Mouse (Mus musculus) B cell, adult 2 months (primary cell): Measurements from ENCODE around the gene H2-Eb1.

ENCODE experiments used
- DNase-seq, 2 experiments: peaks; one replicate each; pipeline ENCODE4 v3.0.0; 2022

H2-Eb1 gene

GRCm38 (mm10) chr17:34305380-34306030 is at the start of gene H2-Eb1:
TSS of gene H2-Eb1 (plus strand) at chr17:34305867.
- peak; percentile 91 to 95 for DNase-seq

- no peak for DNase-seq
Measured at GRCm38 (mm10) chr17:34256501-34256900, 49.2 kb upstream of the H2-Eb1 start.

DNA sequence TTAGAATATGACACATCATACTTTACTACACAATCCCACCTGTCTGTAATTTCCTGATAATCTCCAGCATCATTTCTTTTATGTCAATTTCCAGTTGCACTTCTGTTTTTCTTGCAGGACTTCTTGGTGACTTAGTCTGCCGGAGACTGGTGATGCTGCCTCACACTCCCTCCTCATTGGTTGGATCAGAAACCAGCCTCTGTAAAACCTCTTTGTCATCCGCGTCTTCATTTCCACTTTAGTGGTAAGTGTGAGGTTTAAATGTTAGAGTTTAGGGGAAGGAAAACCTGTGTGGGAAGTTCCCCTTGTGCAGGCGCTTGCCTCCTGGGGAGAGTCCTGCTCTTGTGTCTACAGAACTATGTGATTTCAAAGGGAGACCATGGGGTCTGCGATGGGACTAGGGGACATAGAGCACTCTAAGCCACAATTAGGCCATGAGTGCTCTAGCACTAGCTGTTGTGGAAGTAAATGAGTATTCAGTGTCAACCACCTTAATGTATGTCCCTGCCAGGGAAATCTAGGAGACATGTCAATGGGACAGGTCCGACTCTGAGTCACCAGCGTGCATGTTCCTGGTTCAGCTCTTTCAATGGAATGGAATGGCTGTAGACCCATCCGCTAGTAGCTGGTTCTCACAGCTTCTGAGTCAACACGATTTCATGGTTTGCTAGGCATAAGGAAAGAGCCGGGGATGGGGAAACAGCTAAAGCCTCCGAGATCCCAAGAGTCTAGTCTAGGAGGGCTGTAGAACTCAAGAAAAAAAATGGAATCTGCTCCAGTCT is 47.9 kb upstream of the H2-Eb1 start, which contains the start of gene H2-Ab1:
H2-Ab1 (plus strand) TSS at position 96 of the 782 bp plus-strand sequence.
- peak; percentile 98 to 99 for DNase-seq

DNA sequence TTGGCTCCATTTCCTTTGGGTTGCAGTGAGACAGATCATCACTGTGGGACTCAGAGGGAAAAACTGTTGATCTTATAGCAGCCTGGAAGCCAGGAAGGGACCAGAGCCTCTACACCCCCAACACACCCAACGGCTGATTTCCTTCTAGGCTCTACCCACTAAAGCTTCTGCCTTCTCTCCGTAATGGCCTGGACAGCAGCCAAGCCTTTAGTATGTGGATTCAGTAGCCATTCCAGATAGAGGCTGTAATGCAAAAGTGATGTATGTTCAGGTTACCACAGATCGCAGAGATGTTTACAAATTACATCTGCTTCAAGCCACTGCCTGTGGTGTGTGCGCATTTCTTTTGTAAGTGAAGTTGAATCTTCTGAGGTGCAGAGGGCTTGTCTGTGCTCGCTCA is 45.1 kb upstream of the H2-Eb1 start:
- DNase-seq: peak in 1 of 2 experiments; percentile 28

DNA sequence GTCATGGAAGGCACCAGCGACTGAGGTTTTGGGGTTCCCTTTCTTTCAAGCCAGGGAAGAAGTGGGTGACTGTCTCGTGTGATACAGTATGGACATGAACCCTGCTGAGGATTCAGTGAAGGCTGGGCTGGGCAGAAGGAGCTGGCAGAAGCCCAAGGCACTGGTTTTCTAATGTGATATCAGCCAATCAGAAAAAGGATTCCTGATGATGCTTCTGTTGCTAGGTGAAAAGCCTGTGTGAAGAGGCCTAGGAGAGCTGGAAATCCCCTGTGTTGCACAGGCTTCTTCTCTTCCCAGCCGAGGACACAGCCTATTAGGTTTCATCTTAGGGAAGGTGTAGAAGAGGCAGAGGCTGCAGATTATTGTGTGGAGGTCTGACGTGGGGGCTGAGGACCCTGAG is 44.2 kb upstream of the H2-Eb1 start:
- DNase-seq: peak; percentile 90

GRCm38 (mm10) chr17:34263068-34263467 is 42.6 kb upstream of the H2-Eb1 start:
- peak; percentile 91 to 92 for DNase-seq

- DNase-seq: peak; percentile 78
Measured at GRCm38 (mm10) chr17:34263811-34264371, 41.8 kb upstream of the H2-Eb1 start.

DNA sequence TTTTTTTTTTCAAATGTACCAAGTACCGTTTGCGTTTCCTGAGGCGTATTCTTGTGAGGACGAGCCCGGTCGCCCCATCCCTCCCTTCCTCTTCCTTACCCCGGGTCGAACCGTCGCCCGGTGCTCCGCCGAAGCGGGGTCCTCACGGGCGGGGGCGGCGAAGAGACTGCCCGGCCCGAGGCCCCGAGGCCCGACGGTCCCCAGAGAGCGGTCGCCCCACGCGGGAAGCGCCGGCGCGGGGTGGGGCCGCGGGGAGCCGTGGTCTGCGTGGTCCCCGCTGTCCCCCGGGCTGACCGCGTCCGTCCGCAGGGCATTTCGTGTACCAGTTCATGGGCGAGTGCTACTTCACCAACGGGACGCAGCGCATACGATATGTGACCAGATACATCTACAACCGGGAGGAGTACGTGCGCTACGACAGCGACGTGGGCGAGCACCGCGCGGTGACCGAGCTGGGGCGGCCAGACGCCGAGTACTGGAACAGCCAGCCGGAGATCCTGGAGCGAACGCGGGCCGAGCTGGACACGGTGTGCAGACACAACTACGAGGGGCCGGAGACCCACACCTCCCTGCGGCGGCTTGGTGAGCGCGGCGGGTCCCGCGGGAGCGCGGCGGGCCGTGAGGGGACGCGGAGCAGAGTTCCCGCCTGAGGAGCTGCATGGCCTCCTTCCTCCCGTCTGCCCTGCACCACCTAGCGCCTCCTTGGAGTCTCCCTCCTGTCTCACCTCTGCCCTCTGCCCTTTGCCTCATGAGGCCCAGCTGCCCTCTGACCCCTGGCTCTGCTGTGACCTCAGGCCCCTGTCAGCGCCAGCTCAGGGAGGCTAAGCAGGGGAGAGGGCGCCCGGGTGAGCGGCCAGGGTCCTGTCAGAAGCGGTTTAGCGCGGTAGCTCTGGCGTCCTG is 41.0 kb upstream of the H2-Eb1 start:
- peak; percentile 67 to 72 for DNase-seq

DNA sequence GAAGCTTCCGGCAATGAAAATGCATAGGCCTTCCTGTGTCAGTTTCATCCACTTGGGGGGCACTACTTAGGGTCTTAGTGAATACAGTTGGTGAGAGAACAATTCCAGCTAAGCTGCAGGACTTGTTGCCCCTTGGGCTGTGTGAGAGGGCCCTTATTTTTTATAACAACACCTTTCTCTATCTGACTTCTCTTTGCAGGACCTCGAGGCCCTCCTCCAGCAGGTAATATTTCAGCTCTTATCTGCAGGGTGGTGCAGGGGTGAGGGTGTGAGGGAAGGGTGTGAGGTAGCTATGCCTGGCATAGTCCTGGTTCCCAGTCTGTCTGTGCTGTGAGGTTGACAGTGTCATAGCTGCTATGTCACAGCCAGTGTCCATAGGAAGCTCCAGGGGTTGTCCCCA is 37.4 kb upstream of the H2-Eb1 start:
- DNase-seq: peak in 1 of 2 experiments; percentile 51

DNA sequence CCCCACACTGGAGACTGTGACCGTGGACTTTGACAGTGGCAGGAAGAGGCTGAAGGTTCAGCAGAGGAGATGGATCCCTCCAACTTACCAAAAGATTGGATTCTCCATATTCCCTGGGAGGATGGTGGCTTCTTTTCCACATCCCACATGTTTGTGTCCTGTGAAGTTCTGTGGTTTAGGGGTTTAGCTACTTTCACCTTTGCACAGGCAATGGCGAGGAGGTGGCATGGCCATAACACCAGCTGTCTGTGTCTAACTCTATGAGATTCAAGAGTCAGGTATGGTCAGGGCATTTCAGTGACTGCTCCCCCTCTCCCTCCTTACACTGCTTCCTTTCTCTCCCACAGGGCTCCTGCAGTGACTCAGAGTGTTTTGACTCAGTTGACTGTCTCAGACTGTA is 36.9 kb upstream of the H2-Eb1 start:
- DNase-seq: peak in 1 of 2 experiments; percentile 51

- peak; percentile 61 for DNase-seq
Measured at GRCm38 (mm10) chr17:34269817-34270216, 35.9 kb upstream of the H2-Eb1 start.

- peak; percentile 60 to 65 for DNase-seq
Measured at GRCm38 (mm10) chr17:34270230-34270629, 35.4 kb upstream of the H2-Eb1 start.

DNA sequence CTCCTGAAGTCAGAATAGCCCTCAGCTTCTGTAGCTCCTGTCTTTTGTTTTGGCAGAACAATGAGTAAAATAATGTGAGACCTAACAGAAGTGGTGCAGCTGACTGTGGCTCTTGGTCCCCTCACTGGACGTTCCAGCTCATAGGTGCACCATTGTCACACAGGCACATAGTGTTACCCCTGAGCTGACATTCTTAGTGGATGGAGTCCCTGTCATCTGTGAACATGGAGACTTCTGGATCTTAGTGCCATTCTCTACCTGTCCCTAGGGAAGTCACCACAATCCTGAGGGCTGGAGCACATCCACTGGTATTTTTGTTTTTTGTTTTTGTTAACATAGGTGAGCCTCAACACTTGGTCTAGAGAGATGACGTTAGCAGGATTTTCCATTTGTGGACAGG is 34.7 kb upstream of the H2-Eb1 start:
- DNase-seq: peak; percentile 49 to 53

DNA sequence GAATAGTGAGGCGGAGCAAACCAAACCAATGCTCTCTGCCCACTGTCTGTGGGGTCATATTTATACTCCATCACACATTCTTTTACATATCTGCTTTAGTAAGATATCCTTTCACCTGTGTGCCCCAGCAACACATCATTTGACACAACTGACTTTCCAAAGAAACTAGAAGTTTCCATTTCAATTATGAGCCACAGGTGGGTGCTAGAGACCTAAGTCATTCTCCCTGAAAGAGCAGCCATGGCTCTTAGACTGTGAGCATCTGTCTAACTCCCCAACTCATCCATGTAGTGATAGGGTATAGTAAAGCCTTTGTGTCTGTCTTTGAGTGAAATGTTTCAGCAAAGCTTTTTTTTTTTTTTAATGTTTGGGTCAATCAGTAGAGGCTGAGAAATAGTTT is 33.6 kb upstream of the H2-Eb1 start:
- no peak for DNase-seq

DNA sequence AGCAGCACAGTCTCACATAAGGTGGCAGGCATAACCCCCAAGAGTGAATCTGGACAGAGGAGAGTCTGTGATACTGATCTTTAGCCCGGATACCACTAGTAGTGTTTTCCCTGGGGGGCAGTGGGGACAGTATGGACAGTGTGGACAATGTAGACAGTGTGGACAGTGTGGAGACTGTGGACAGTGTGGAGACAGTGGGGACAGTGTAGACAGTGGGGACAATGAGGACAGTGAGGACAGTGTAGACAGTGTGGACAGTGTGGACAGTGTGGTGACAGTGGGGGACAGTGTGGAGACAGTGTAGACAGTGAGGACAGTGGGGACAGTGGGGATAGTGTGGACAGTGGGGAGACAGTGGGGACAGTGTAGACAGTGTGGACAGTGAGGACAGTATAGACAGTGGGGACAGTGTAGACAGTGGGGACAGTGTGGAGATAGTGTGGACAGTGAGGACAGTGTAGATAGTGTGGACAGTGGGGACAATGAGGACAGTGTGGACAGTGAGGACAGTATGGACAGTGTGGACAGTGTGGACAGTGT is 25.1 kb upstream of the H2-Eb1 start:
- no peak for DNase-seq

- peak; percentile 62 to 66 for DNase-seq
Measured at GRCm38 (mm10) chr17:34281836-34282235, 23.8 kb upstream of the H2-Eb1 start.

DNA sequence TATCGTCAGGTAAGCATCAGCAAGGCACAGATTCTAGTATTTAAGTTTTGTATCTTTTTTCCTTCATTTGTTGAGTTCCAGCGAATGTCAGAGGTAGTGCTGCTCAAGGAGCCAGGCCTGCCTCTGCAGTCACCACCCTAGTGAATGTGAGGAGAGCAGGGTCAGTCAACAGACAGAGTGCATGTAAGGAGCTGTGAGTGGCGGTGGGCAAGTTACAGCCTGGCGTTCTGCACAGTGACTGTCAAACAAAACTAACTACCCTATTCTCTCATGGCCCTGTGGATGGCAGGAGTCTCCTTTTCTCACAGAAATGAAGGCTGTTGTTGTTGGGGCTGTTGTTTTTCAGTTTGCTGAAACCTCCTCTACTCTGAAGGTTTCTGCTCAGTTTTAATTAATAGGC is 20.3 kb upstream of the H2-Eb1 start:
- peak; percentile 62 to 68 for DNase-seq

DNA sequence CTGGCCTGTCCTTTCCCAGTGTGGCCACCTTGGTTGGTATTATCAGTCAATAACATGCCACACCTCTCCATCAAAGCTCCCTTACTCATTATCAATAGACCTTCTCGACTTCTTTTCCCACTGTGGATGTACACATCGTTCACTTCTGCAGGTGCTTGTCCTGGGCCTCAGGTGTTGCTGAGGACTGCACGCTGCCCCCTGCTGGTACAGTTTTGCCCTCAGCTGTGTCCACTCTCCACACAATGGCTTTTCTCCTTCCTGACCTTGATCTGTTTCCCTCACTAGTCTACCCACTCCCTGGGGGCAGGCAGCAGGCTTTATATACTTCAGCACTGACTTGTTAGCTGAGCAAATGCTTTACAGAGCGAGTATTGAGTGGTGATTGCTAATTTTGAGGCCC is 19.8 kb upstream of the H2-Eb1 start:
- peak; percentile 87 to 88 for DNase-seq

DNA sequence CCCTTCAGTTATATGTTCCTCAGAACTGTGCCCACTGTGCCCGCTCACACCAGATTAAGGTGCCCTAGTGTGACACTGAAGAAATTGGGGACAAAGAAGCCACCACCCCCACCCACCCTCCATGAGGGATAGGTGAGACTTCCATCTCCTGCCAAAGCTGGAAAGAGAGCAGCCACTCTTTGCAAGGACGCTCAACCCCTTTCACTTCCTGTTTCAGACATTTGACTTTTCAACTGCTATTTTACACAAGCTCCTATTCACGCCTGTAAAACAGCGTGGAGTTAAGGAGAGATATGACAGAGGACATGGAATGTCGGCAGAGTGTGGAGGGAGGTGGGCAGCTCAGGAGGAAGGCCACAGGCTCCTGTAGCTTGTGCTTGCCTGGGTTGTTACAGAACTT is 19.2 kb upstream of the H2-Eb1 start:
- peak; percentile 65 to 69 for DNase-seq

- DNase-seq: peak; percentile 71 to 73
Measured at GRCm38 (mm10) chr17:34286999-34287398, 18.7 kb upstream of the H2-Eb1 start.

DNA sequence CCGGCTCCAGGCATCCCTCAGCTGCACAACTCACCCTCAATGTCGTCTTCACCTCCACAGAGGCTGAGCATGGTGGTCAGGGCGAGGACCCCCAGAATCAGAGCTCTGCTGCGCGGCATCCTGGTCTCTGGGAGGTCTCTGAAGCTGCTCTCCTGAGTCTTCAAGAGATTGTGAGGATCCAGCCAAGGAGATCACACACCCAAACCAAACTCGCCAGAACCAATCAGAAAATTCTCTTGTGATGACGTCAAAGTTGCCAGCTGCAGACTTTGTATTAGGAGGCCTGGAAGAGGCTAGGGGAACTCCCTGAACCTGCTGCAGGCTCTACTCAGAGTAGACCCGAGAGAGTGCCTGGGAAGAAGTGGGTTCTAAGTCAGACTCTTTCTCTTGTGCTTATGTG is 18.0 kb upstream of the H2-Eb1 start, which contains the start of gene H2-Aa:
H2-Aa (minus strand) TSS at position 176 of the 400 bp plus-strand sequence.
- peak; percentile 96 for DNase-seq

DNA sequence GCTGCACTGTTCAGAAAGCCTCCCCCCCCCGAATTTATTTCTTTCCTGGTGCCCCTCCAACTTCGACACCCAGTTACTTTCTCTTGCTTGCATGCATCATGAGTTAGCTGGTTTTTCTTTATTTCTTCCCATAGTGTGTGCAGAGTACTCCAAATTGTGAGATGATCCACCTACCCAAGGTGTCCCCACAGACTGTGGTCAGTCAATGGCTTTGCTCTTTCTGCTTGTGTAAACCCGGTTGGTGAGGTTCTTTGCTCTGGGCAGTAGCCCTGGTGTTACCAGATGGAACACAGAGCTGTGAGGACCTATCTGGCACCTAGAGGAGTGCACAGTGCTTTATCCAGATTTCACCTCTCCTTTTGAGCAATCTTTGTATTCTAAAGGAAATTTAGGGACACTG is 17.5 kb upstream of the H2-Eb1 start:
- peak; percentile 65 to 71 for DNase-seq
